Mouse (Mus musculus): Measurements from ENCODE around the gene Mesp2.
"Not testable (repeated sequence)": the region's sequence is repeated elsewhere in the genome, so short reads cannot be mapped to it uniquely, and the experiment has no call there.

The Mesp2 gene

DNA sequence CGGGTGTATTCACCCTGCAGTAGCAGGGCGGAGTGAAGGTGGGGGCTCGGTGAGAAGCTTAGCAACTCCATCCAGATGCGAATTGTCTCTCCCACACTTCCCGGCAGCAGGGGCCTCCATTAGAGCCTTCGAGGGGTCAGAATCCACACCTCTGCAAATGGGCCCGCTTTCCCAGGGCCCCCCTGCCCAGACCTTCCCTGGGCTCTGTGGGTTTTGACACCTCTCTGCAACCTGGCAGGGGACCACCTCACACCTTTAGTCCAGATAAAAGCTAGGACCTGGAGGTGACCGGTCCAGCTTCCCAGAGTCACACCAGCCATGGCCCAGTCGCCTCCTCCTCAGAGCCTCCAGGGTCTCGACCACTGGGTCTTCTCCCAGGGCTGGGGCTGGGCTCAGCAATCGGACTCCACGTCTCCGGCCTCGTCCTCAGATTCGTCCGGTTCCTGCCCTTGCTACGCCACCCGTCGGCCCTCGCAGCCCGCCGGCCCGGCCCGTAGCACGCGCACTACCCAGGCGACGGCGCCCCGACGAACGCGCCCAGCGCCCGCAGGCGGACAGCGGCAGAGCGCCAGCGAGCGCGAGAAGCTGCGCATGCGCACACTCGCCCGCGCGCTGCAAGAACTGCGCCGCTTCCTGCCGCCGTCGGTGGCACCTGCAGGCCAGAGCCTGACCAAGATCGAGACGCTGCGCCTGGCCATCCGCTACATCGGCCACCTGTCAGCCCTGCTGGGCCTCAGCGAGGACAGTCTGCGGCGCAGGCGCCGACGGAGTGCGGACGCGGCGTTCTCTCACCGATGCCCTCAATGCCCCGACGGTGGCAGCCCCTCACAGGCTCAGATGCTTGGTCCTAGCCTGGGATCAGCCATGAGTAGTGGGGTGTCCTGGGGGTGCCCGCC lies at the start of gene Mesp2:
Mesp2 (plus strand) TSS at position 117 of the 896 bp plus-strand sequence.
- DNase-seq (ENCODE audit: low read depth, low spot score): no peak

DNA sequence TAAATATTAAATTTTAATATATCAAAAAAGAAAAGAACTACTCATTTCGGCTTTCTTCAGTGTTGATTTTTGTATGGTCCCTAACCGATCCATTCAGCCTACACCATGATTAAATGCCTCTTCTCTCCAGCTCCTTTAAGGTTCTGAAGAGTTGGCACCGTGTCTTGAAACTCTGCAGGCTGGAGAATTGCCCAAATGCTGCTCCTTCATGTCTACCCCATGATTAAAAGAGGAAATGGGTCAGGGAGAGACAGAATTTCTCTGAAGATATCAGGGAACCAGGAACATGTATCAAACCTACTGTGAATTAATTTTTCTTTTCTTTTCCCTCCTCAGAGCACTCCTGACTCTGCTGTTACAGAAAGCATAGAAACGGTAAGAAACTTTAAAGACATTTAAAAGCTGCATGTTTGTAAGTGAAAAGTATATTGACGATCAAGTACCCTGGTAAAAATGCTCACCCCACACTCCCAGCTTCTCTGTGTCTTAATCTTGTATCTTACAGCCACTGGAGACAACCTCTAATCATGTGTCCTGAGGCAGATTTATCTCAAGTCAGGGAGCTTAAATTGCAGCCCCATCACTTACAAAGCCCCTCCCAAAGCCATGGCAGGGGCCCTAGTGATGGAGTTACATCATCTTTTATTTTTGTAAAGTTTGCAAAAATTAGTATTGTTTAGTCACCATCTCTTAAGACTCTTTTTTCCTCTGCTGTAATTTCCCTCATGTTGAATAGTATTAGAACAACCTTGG lies 49.2 kb upstream of the Mesp2 start:
- DNase-seq (ENCODE audit: low read depth, low spot score): no peak

DNA sequence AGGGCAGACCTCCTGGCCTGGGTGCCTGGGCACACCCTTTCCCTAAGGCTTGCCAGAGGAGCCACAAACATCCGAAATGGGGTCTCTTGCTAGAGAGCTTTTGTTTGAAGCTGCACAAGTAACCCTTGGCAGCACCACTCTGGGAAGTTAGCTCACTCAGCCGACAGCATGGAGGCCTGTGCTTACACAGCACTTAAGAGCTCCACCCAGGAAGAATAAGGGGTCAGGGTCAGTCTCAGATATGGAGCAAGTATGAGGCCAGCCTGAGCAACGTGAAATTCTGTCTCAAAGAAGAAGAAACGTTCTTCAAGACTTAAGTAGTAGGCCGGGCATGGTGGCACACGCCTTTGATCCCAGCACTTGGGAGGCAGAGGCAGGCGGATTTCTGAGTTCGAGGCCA lies 48.4 kb upstream of the Mesp2 start:
- DNase-seq (ENCODE audit: low read depth, low spot score): no peak

DNA sequence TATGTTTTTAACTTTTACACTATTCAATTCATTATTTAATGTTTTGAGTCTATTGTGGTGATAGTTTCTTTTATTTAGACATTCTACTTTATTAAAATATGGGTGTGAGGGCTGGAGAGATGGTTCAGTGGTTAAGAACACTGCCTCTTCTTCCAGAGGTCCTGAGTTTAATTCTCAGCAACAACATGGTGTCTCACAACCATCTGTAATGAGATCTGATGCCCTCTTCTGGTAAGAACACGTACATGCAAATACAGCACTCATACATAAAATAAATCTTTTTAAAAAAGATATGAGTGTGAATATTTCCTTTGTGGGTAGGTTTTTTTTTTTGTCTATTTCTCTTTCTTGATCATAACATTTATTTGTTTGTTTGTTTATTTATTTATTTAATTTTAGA lies 44.5 kb upstream of the Mesp2 start:
- no peak for DNase-seq (ENCODE audit: low read depth, low spot score)

DNA sequence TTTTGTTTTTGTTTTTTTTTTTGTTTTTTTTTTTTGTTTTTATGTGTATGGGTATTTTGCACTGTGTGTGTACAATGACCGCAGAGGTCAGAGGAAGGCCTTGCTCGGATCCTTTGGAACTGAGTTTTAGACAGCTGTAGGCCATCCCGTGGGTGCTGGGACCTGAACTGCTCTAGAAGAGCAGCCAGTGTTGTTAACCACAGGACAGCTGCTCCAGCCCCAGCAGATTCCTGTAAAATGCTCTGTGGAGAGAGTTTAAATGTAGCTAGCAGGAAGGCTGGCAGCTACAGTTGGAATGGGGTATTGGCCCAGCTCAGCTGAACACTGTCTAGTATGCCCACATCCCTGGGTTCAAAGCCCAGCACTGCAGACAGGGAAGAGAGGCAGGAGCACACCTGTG lies 40.9 kb upstream of the Mesp2 start:
- no peak for DNase-seq (ENCODE audit: low read depth, low spot score)

DNA sequence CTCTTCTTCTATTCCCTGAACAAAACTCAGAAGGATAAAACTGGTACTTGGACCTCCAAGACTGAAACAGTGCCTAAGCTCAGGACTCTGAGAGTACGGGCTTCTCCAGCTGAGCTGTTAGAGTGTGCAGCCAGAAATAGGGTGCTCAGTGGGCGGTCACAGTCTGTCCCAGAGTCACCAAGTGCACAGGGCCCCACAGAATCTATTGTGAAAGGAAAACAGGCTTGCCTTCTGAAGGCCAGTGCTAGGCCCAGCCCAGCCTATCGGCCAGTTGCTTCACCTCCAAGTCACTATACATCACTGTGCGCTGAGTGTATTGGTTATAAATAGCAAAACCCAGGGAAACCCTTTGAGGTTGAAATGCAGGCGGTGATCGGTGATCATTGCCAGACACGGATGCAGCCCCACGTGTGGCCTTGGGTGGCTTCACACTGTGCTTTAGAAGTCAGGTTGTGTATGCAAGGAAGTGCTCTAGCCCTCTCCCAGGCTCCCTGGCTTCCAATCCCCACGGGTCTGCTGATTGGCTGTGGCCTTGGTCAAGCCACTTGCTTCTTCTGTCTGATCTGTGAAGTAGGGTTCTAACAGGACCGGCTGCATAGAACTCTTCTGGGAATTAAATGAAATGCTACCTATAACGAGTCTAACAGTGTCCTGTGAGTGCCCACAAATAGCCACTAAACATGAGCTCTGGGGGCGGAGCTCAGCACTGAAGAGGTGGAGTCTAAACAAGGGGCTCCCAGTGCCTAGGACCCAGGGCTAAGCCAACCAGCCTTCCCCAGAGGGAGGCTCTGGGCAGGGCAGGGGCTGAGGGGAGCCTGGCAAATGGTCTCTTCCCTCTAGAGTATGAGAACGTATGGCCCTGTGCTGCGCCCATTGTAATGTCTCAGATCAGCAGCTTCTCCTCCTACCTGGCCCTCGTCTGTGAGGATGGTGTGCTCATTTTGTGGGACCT lies 38.7 kb upstream of the Mesp2 start:
- peak; percentile 31 for DNase-seq (ENCODE audit: low read depth, low spot score)

DNA sequence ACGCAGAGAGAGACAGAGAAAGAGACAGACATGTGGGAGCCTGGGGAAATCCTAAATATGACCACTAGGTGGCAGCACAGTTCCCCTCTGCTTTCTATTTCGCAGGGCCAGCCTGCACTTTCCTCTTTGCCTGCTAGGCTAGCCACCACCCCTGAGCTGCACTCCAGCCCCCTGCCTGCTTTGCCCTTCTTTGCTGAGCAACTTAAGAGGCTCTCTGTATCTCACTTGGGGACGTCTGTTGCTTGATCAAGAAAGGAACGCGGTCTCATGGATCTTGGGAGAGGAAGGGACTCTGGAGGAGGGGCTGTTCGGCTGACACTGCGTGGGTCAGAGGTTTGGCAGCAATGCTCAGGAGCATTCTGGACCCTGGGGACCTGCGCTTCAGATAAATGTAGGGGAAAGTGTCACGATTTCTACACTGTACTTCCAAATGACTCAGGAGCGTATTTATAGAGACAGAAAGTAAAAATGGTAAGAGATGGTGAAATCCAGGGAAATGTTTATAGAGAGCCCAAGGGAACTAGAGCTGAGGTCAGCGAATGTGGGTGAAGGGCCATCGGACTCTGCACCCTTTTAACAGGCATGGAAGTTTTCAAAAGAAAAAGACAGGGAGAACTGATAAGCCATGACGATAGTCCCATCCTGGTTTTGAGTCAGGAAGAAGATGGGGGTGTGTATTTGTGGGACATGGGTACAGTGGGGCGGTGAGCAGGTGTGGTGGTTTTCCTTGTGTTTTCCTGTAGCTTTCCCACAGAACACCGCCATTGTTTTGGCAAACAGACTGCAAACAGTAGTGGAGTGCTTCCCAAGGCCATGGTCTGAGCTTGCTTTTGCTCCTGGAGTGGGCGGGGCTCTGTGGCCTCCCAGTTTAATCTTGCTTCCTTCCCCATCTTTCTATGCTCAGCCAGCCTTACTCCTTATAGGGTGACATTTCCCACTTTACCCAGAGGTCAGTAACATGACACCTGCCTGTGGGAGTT lies 29.6 kb upstream of the Mesp2 start:
- DNase-seq (ENCODE audit: low read depth, low spot score): no peak

DNA sequence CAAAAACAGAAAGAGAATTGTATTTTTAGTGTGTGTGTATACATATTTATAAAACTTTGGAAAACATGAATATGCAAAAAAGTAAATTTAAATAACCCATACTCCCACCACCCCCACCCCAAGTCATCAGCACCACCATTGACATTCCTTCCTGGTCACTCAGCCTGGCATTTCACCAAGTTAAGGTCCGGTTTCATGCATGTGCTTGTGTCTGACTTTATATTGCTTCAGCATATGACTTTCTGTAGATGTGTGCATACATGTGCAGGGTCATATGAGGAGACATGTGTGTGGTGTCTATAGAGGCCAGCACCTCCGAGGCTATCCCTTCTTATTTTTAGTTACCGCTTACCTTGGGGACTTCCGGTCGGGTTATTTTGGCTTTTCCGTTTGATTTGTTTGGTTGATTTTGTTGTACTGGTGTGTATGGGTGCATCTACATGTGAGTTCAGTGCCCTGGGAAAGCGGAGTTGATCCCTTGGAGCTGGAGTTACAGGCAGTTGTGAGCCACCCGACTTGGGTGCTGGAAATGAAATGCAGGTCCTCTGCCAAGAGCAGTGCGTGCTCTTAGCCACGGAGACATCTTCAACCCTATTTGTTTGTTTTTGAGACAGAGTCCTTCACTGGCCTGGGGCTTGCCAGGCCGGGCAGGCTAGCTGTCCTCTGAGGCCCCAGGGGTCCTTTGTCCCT lies 28.6 kb upstream of the Mesp2 start:
- no peak for DNase-seq (ENCODE audit: low read depth, low spot score)

DNA sequence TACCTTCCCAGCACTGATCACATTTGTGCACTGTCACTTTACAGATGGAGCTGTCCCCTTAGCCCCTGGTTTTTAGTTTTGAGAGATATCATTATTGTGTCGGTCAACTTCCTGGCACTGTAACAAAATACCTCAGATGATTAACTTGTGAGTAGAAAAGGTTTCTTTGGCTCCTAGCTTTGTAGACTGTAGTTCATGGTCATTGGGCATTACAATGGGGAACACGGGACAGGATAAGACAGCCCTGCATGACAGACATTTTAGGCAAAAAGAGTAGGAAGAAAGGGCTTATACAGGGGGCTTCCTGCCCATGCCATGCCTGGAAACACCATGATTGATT lies 28.0 kb upstream of the Mesp2 start:
- DNase-seq (ENCODE audit: low read depth, low spot score): no peak

DNA sequence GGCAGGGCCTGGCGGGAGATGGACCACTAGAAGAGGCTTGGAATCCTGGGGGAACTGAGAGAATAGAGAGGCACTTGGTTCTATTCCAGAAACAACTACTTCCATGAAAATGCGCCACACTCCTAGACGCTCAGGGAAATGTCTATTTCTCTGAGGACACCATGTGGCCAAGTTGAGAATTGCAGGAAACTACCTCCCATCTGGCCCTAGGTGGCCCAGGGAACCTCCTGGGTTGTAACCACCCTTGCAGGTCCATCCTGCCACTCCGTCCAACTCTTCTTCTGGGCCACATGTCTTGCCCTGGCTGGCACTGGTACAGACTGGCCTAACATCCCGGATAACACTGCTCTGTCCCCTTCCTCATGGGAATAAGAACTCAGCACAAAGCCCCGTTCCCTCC lies 24.2 kb upstream of the Mesp2 start:
- no peak for DNase-seq (ENCODE audit: low read depth, low spot score)

DNA sequence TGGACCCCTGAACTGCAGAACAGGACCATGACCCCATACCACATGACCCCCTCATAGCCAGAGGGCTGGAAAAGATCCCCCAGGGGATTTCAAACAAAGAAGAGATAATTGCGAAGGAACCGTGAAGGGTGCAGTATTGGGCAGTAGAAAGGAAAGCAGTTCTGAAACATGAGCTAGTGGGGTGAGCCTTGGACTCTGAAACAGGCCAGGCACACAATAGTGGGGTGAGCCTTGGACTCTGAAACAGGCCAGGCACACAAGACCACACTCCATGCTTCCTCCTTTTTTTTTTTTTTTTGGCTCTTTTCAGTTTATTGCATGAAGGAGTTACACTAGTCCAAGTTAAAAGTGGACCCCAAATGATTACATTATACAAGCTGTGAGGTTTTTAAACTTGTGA lies 20.7 kb upstream of the Mesp2 start:
- DNase-seq (ENCODE audit: low read depth, low spot score): not testable (repeated sequence)

DNA sequence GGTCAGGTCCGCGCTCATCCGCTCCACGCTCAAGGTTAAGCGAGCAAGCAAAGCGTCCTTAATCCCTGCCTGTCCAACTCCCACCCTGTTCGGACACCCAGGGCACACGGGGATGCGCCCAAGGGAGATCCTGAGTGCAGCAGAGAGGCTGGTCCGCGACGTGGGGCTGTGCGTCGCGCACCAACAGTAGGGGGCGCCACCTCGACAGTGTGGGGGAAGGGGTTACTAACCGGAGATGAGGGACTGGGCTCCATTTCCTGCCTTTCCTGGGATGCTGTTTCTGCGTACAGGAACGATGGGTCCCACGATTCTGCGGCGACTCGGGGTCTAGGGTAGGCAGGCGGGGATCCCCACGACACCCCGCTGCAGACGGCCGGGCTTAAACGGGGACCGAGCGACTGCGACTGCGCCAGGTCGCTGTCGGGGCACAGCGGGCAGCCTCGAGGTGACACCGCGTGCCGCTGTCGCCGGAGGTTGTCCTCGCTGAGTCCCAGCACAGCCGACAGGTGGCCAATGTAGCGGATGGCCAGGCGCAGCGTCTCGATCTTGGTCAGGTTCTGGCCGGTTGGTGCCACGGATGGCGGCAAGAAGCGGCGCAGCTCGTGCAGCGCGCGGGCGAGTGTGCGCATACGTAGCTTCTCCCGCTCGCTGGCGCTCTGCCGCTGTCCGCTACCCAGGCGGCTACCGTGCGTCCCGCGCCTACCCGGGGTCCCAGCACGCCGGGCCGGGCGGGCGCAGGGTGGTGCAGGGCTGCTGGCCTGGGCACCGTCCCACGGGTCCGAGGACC lies 17.7 kb upstream of the Mesp2 start:
- no peak for DNase-seq (ENCODE audit: low read depth, low spot score)

DNA sequence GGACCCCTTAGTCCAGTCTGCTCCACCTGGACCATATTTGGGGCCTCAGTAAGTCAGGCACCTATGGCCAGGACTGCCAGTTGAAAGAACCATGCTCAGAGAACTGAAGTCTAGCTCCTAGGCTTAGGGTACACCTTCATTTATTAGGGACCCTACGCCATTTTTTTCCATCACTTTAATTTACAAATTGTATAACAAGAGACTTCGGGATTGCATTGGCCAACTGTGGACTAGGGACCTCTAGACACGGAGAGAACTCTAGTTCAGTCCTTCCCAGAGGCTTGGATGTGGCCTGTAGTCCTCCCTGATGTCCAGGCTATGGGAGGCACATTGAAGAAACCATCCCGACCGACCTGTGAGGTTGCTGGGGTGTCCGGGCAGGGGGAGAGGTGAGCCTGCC lies 16.8 kb upstream of the Mesp2 start, which contains the start of gene Mesp1:
Mesp1 (minus strand) TSS at position 101 of the 400 bp plus-strand sequence.
- no peak for DNase-seq (ENCODE audit: low read depth, low spot score)

DNA sequence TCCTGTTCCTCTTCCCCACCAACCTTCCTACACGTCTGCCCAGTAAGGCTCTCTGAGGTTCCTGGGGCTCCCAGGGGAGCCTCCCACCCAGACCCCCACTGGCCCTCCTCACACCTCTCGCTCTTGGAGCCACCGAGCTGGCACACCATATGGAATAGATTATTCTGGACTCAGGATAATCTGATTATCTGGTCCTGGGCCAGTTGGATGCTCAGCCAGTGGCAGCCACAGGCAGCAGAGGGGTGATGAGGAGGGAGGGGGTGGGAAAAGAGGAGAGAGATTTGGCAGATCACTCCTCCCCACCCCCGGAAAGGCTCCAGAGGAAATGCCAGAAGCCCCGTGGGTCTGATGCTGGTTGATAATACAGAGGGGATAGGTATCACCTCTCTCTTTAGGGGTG lies 11.9 kb upstream of the Mesp2 start:
- DNase-seq (ENCODE audit: low read depth, low spot score): no peak

DNA sequence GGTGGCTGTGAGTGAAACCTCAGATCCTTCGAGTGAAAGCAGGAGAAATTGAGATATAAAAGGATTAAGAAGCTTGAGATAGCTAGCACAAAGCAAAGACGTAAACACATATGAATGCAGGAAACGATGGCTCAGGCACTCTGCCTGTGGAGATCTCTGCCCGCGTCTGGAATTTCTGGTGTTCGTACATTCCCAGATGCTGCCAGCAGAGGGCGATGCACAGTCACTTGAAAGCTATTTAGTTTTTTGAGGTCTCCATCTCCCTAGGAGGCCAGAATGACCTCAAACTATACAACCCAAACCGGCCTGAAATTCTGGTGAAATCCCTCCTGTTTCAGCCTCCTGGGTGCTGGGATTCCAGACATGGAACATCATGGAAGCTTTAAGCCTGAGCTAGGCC lies 11.5 kb upstream of the Mesp2 start:
- DNase-seq (ENCODE audit: low read depth, low spot score): no peak

DNA sequence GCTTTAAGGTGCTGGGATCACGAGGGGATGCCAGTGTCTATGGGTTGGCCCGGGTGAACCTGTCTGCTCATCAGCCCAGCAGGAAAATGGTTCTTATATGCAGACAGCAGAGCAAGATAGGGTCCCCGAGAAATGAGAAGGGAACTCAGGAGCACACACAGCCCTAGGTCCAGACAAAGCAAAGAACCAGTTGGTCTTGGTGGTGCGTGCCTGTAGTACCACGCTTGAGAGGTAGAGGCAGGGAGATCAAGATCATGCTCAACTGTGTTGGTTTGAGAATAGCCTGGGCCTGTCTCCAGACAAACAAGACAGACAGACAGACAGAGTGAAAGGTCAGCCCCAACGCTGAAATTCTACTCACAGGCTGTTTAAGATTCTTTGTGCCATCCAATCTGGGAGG lies 11.0 kb upstream of the Mesp2 start:
- DNase-seq (ENCODE audit: low read depth, low spot score): no peak

DNA sequence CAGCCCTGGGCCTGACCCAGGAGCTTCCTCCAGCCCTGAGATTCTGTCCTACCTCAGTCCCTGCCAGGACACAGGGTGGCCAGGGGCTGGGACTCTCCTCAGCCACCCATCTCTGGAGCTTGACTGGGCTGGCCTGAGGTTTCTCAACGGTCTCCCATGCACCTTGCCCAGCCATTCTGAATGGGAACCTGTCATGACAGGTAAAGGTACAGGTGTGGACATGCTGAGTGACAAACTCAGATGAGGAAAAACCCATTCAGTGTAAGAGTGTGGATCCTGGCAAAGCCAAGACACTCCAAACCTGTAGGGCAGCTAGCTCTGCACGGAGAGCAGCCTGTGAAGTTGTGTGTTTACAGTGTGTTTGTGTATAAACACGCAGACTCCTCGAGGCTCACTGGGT lies 10.2 kb upstream of the Mesp2 start:
- no peak for DNase-seq (ENCODE audit: low read depth, low spot score)

DNA sequence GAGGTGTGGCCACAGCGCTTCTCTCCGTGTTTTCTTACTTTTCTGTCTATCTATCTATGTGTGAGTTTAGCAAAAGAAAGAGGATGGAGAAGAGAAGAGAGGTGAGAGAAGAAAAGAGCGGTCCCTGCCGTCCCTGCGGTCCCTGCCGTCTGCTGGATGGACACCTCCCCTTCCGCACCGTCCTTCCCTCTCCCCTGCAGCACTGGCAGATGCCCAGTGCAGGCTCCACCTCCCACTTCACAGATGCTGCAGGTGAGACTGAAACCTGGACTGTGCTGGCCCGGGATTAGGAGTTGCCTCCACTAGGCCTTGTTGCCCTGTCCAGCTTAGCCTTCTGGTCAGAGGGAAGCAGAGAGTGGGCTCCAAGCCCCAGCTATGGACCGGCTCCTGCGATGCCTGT lies 9.1 kb upstream of the Mesp2 start:
- DNase-seq (ENCODE audit: low read depth, low spot score): no peak

DNA sequence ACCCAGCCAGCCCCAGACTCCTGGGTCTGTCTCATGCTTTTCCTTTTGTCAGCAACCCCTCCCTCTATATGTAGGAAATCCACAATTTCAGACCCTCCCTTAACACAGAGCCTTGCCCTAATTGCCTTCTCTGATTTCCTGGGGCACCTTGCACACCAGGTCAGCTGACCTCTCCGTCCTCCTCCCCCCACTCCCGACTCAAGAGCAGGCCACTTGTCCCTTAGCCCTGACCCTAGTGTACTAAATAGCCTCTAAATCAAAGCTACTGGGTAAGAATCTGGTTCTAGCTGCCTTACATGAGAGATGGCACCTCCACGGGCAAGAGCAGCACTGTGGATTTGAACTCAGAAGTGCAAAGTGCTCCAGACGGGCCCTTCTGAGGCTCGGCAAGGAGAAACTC lies 8.5 kb upstream of the Mesp2 start:
- no peak for DNase-seq (ENCODE audit: low read depth, low spot score)
